Mouse (Mus musculus) mature B cell (primary cell): ENCODE data around the gene Cep68.

Source experiments
- in situ Hi-C: fragments of 300-500 bp; cut with MboI; formaldehyde crosslinking; loops from 2 replicates; pipeline ENCODE4 v1.14.3; 2019

The Cep68 gene

DNA sequence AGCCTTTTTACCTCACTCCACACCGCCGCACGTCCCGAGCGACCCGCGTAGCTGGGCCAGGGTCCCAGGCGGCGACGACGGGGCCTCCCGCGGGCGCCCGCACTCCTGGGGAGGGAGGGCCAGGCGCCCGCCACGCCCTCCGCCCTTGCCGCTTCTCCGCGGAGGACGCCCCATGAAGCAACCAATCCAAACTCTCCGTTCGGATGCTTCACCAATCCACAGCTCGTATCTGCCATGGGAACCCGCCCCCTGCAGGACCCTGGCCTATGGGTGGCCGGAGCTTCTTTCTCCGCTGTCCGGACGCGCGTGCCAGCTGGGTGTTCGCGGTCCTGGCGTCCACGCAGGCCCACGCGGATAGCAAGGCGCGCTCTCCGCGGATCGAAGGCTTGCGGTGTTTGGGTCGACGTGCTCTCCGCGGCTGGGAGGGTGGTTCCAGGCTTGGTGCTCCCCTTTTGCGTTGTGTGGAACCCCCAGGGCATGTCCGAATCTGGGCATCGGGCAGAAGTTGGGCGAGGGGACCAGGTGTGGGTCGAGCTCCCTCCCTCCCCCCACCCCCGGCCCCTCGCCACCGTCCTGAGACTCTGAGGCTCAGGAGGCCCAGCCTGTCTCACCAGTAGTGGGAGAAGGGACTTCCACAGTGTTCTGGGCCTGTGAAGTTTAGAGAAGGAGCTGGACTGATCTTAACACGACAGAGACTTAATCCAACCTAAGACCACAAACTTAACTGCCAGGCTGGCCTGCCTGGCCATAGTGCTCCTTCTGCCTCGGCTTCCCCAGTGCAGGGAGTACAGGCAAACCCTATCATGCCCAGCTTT lies at the start of gene Cep68:
Gene Cep68, minus strand, starts transcription at position 134 of the 815 bp plus-strand sequence.
- in situ Hi-C loops = no loop called here

DNA sequence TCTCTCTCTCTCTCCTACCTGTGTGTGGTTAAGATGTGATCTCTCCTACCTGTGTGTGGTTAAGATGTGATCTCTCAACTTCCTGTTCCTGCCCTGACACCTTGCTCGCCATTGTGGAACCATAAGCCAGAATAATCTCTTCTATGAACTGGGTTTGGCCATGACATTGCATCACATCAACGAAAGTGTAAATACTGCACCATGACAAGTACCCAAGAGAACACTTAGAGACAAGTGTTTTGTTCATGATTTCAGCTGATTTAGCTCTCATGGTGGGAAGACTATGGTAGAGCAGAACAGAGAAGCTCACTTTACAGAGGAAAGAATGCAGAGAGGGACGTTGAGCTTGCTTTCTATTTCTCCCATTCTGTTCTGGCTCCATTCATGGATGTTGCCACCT lies 35.2 kb upstream of the Cep68 start:
- in situ Hi-C loops = no loop called here

DNA sequence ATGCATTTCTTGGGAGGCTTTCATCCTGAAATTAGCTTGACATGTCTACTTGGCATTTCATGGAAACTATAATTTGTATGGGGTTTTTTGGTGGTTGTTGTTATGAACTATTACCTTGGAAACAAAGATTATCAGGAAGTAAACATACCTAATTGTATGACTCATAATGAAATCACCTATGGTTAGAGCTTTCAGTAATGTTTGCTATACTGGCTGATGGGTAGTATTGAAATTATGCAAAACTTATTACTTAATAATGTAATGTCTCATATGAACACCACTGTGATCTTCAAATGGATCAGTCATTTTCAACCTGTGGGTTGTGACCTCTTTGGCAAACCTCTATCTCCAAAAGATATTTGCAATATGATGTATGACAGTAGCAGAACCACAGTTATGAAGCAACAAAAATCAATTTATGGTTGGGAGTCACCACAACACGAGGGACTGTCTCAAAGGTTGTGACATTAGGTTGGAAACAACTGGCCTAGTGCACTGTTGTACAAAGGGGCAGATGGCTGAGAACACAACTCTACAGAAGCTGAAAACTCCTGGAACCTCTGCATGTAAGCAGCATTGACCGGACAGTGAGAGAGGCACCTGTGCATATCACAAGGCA lies 33.5 kb upstream of the Cep68 start:
- in situ Hi-C loops = no loop called here

DNA sequence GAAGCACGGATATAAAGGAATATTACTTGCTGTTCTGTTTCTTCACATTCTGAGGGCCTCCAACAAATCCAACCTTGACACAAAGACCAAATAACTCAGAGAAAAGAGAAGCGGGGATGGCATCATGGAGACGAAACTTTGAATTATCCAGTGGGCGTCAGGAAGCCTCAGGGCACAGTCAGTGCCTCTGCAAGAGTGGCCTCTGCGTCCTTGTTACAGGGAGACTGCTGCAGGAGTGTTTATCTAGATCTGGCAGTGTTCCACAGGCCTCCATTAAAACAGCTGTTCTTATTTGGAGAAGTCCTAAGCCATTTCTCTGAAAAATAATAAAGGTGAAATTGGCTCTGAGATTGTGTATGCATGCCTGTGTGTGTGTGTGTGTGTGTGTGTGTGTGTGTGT lies 31.8 kb upstream of the Cep68 start:
- in situ Hi-C loops = no loop called here

DNA sequence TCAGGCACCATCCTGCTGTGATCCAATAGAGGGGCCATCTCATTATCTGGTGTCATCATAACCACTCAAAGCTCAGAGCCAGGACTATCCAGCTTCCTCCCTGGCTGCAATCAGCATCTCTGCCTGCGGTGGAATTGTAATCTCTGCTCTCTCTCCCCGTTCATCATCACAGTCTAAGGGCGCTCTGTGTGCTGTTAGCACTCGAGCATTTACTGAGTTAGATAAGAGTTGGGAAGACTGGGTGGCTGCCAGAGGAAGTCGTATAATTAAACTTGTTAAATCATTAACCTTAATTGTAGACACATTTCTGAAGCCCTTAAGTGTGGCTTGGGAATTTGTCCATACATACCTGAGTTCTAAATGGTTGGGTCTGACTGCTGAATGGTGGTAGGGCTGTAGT lies 29.5 kb upstream of the Cep68 start:
- in situ Hi-C loops = no loop called here

DNA sequence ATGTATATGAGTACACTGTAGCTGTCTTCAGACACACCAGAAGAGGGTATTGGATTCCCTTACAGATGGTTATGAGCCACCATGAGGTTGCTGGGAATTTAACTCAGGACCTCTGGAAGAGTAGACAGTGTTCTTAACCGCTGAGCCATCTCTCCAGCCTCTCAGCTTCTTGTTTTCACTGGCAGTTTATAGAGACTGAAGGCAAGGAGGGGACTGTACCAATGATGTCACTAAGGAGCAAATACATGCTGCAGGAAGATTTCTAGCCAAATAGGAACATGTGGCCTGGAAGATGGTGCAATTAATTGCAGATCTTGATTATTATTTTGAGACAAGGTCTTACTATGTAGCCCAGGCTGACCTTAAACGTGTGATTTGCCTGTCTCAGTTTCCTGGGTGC lies 27.9 kb upstream of the Cep68 start:
- in situ Hi-C loops = no loop called here

DNA sequence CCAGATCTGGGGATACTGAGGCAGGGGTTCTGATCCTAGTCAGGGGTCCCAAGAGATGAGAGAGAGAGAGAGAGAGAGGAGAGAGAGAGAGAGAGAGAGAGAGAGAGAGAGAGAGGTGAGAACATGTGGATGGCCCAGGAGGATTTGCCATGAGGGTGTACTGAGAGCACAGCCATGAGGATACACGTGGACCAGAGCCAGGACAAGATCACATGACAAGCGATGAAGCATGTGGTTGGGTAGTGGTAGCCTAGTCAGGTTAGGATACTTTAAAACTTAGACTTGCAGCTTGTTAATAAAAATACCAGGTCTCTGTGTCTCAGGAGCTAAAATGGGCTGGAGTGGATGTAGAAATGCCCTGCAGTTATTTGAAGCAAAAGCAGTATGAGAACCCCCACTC lies 26.7 kb upstream of the Cep68 start:
- in situ Hi-C loops = no loop called here

DNA sequence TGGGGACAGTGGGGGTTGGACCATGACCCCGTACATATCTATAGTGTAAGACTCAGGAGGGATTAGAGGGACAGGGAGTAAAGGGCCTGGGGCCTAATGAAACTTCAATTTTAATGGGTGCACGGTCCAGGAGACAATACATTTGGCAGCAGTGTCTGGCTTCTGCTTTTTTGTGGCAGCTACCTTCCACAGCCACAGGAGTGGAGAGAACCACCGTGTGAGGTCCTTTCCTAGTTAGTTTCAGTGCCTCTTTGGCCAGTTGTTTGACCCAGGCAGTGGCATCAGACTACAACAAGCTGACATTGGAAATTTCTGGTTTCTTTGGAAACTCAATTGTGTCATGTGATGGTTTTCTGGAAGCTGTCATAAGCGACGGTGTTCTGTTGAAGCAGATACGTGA lies 20.7 kb upstream of the Cep68 start:
- in situ Hi-C loops = no loop called here

DNA sequence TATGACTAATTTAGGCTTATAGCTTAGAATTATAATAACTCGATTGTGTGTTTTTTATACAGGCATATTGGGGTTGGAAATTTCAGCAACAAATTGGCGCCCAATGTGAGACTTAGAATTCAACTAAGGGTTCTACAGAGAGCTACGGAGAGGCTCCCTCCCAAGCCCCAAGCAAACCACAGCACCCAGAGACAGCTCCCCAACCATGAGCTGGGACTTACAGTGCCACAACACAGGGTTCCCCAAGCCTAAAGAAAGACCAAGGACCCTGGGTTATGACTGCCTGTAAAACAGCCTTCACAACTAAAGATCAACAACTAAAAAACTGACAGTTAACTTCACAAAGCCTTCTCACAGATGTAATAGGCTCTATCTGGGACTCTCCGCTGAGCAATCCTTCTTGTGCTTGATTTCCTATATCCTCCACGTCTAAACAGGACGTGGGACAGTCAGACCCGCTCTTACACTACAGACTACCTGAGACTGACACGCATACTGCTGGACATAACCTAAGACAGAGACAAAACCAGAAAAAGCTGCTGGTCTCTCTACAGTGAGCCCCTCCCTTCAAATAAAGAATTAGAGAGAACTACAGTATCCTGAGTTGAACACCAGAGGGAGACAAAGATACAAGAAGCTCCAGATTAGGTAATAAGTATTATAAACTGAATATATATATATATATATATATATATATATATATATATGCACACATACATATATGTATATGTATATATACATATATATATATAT lies 13.6 kb upstream of the Cep68 start:
- in situ Hi-C loops = no loop called here

DNA sequence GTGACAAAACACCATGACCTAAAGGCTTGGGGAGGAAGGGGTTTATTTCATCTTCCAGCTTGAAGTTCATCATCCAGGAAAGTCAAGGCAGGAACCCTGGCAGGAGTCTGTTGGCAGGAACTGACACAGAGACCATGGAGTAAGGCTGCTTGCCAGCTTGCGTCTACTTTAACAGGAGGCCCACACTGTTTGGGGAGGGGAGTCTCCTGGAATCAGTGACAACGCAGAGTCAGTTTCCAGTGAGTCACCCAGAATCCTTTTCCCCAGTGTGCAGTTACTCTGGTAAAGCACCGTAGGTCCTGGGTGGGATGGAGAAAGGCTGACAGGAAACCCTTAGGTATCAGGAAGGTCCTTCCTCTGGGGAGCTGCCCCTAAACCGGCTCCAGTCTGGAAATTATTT lies 5.6 kb upstream of the Cep68 start:
- in situ Hi-C loops = no loop called here

DNA sequence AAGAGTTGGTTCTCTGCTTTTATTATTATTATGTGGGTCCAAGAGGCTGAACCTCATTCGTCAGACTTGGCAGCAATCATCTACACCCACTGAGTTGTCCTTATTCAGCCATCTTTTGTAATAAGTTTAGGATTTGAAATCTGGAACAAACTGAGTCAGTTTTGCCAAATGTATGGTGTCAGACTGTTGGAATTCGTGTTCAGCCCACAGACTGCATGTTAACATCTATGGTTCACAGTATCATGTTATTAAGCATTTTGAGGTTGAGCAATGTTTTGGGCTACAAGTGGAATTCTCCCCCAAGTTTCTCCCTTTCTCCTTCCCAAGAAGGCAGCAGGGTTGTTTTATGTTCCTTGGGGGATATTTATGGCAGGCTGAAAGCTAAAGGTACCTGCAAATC lies 3.9 kb upstream of the Cep68 start:
- in situ Hi-C loops = no loop called here

DNA sequence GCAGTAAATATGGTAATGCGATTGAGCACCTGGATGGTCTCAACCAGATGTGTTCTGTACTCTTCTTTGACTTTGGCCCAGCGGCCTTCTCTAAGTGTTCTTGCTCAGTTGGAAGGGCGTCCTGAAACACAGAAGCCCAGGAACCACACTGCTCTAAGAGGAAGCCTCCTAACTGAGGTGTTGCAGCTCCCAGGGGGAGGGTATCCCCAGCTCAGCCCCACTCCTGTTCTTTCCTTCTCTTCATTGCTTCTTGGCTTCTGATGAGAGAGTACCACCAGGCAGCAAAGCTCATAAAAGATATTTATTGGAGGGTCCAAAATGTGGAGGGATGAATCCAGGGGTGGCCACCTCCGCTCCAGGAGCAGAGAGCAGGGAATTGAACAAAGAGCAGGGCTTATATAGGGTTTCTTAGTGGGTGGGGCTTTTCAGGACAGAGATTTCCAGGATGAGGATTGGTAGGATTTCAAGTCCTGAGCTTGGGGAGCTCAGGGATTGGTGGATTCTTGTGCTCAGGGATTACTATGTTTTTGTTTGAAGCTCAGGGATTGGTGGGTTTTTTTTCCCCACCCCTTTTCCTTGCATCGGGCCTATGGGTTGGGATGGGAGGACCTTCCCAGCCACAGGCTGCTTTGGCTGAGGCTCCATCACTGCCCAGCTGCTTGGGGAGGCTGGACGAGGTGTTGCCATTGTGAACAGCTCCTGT lies 1.4 kb upstream of the Cep68 start:
- in situ Hi-C loops = no loop called here

DNA sequence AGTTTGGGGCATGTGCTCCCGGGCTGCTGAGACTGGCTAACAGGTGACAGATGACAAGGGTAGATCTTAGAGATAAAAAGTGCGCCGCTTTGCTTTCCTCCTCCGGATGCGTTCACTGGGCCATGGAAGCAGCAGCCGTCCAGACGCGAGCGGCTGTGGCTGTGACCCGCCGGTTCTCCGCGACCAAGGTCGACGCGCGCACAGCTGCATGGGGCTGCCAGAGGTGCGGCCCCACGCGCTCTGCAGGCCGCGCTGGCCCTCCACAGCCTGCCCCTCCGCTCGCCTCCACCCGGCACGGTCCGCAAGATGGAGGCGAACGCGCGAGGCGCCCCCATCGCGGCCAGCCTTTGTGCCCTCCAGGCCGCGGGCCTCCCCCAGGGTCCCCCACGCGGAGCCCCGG lies 389 bp downstream of the Cep68 start:
- in situ Hi-C loops = no loop called here

DNA sequence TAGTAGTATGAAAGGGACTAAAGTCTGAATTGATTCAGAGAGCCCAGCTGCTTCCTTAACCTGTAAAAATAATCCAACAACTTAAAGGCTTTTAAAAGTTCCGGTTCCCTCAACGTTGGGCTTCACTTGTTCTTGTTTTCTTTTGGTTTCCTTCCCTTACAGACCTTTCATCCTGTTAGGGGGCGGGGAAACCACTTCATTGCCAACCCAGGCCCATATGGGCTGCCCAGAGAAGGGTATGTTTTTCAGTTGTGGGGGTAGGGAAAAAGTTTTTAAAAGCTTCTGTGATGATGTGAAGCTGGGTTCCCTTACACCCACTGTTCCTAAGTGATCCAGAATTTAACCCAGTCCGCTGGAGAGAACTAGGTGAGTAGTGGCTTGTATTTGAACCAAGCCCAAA lies 952 bp downstream of the Cep68 start:
- in situ Hi-C loops = no loop called here

DNA sequence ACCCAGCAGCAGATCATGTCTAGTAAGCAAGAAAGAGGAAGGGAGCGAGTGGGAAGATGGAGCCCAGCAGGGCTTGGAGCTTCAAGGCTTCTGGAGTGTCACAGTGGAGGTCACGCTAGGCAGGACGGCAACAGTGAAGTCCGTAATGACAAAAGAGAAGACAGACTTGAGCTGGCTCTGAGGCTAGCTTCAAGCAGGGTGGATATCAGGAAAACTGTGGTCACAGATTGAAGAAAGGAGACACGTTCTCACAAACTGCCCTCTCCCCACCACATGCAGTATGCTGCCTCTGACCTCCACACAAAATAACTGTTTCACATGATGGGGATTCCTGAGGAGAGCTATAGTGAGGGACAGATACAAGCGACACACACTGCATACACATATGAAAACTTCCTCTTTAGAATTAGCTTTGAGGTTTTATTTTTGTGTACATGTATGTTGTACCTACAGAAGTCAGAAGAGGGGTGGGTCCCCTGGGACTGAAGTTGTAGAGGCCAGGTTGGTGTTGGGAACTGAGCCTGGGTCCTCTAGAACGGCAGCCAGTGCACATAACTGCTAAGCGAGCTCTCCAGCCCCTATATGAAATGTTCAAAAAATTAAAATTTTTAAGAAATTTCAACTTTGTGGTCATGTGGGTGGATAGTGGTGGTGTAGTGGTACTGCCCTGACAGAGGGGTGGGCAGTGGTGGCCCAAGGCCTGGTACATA lies 1.9 kb downstream of the Cep68 start:
- in situ Hi-C loops = no loop called here

DNA sequence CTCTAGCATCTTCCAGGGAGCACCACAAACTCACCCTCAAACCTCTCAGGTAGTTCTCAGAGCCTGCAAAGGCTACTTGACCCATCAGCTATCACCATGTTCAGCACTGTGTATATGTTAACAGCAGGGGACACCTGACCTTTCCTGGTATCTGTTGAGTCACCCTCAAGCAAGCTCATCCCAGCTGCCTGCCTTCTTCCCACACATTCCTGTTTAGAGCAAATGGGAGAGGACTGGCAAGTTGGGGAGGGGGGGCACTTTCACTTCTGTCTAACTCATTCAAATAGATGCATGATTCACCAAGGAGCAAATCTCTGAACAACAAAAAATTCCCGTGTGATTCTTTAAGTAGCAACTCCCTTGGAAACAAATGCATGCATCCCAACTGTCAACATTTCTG lies 2.6 kb downstream of the Cep68 start:
- in situ Hi-C loops = no loop called here

DNA sequence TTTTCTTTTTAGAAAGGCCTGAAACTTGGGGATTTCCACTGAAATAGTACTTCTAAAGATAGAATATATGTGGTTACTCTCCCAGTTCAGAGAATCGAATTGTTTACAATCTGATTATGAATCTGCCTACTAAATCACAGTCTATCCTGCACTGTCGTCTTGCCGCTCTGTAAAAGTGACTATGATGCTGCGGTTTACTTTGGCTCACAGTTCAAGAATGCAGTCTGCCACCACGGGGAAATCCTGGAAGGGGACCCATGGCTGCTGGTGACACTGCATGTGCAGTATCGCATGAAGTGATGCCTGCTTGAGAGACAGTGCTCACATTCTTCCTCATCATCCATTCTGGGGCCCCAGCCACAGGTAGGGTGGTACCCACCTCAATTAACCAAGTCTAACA lies 3.9 kb downstream of the Cep68 start:
- in situ Hi-C loops = no loop called here

DNA sequence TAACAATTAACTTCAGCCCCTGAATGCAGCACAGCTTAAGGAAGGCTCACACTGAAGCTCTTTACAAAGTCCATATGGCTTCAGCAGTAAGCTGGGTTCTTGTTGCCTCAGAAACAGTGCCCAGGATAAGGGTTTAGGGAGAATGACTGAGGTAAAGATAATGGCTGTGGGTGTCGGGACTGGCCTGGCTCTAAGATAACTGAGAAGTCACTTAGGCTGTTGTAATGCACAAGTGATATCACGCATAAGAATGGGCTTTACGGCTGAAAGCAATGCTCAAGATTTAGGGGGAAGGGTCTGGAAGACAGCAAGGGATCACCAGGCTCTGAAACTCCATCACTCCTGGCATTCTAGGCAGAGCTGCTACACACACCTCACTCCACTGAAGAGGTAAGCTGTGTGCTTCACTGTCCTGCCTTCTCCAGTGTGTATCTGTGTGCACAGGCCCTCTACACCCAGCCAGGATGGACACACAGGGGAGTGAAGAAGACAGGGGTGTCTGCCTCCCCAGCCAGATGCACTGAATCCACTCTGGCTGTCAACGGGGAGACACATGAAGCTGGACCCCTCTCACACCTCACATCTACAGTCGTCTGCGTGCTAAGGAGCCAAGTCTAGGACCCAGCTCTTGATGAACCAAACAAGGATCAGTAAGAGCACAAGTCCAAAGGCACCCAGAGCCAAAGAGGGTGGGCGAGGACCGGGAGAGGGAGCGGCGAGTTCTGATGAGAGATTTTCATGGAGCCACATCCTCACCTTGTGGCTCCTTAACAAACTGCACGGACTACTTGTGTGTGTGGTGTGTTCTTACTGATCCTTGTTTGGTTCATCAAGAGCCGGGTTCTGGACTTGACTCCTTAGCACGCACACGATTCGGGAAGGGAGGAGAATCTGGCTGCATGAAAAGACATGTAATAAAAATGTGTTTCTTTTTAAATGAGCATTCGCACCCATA lies 4.6 kb downstream of the Cep68 start:
- in situ Hi-C loops = no loop called here

DNA sequence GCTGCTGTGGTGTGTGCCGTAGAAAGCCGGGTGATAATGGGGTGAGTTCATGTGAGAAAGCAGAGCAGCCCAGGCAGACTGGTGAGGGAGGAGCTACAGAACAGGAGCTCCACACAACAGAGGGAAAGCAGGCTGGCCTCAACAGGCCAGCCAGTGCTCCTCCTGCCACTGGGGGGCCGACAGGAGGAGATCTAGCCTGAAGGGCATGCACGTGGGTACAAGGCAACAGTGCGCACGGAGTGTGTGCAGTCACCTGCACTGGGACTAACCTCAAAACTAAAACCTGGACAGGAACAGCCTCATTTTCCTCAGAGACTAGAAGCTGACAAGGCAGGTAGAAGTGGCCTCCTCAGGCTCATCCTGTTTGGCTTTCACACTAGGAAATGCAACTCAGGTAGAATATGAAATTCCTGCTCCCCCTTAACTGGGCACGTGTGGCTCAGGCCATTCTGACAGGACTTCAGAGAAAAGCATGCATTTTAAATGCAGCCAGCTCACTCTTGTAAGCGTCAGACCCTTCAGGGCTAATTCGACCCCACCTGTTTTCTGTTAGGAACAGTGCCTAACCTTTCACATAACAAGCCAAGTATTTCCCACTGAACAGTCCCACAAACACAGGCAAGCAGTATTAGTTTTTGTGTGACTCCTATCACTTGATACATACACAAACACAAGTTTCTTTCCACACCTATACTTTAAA lies 5.9 kb downstream of the Cep68 start:
- in situ Hi-C loops = no loop called here
